Mouse (Mus musculus): ENCODE measurements around the gene Snrpn. TPM values are rescaled to one million over a fixed set of nuclear protein-coding genes. Genes with fewer than 3 reads are reported as not detected.

The Snrpn gene
- polyA plus RNA-seq, 1 experiment from 2014 or later, result 225 TPM

Other genes starting within 250 kb of the Snrpn start
- gene Snurf, start 135.2 kb downstream of the Snrpn start, polyA plus RNA-seq (2014; fragmentation: Nextera tagmentation; extraction: Ambion mirVana), result 150 and 155 TPM in 2 replicates
- gene Gm38393, start 135.2 kb downstream of the Snrpn start, polyA plus RNA-seq (2014; fragmentation: Nextera tagmentation; extraction: Ambion mirVana), result 1.7 and 3.1 TPM in 2 replicates

Measured in hindbrain, embryonic 11.5 days (tissue).